Mouse (Mus musculus): Measurements from ENCODE around the gene Bri3. TPM values are rescaled to one million over a fixed set of nuclear protein-coding genes. Genes with fewer than 3 reads are reported as not detected.

Gene Bri3
- polyA plus RNA-seq, 1 experiment from 2014 or later = 80.7 TPM

GRCm38 (mm10) chr5:144226220-144226619 is 18.0 kb upstream of the Bri3 start:
- Histone ChIP-seq H3K27ac (ENCODE audit: low read depth, low read length) (no peak overlapping the region), H3K36me3 (ENCODE audit: control insufficient read depth, insufficient read depth, low read length) (no peaks in the 10 kb centered on the region), H3K4me3 (ENCODE audit: low read length) (no peak overlapping the region), H3K9me3 (ENCODE audit: control insufficient read depth, low read length) (no peaks in the 10 kb centered on the region), H3K9ac (ENCODE audit: low read depth, low read length) (no peak overlapping the region), H3K4me1 (ENCODE audit: control insufficient read depth, insufficient read depth, low read depth, low read length) (peaks cover 13% of the 10 kb centered on the region), H3K27me3 (replicated peaks; ENCODE audit: control insufficient read depth, insufficient read depth, low read length) (no peaks in the 10 kb centered on the region), H3K4me2 (ENCODE audit: low read length) (no peak overlapping the region)
- 27% methylated on average over 11 of the region's 11 CpGs for WGBS
- no peak for ATAC-seq

GRCm38 (mm10) chr5:144230216-144230615 is 14.0 kb upstream of the Bri3 start:
- ATAC-seq = no peak
- Histone ChIP-seq H3K27me3 (replicated peaks; ENCODE audit: control insufficient read depth, insufficient read depth, low read length) (no peaks in the 10 kb centered on the region), H3K4me2 (ENCODE audit: low read length) (no peak overlapping the region), H3K36me3 (ENCODE audit: control insufficient read depth, insufficient read depth, low read length) (no peaks in the 10 kb centered on the region), H3K4me1 (ENCODE audit: control insufficient read depth, insufficient read depth, low read depth, low read length) (no peaks in the 10 kb centered on the region), H3K9ac (ENCODE audit: low read depth, low read length) (no peak overlapping the region), H3K9me3 (ENCODE audit: control insufficient read depth, low read length) (no peaks in the 10 kb centered on the region), H3K4me3 (ENCODE audit: low read length) (no peak overlapping the region), H3K27ac (ENCODE audit: low read depth, low read length) (no peak overlapping the region)
- whole genome bisulfite sequencing = 83% methylated on average over 7 of the region's 7 CpGs

GRCm38 (mm10) chr5:144231410-144231809 is 12.8 kb upstream of the Bri3 start:
- WGBS = 87% methylated on average over 1 of the region's 1 CpGs
- H3K4me2 ChIP-seq (ENCODE audit: low read length) = no peak overlapping the region
- no peak overlapping the region for H3K27ac ChIP-seq (ENCODE audit: low read depth, low read length)
- no peaks in the 10 kb centered on the region for H3K9me3 ChIP-seq (ENCODE audit: control insufficient read depth, low read length)
- H3K9ac ChIP-seq (ENCODE audit: low read depth, low read length) = no peak overlapping the region
- H3K36me3 ChIP-seq (ENCODE audit: control insufficient read depth, insufficient read depth, low read length) = no peaks in the 10 kb centered on the region
- no peak overlapping the region for H3K4me3 ChIP-seq (ENCODE audit: low read length)
- no peak for ATAC-seq
- no peaks in the 10 kb centered on the region for H3K4me1 ChIP-seq (ENCODE audit: control insufficient read depth, insufficient read depth, low read depth, low read length)
- H3K27me3 ChIP-seq (replicated peaks; ENCODE audit: control insufficient read depth, insufficient read depth, low read length) = no peaks in the 10 kb centered on the region

GRCm38 (mm10) chr5:144232531-144232930 is 11.7 kb upstream of the Bri3 start:
- no peaks in the 10 kb centered on the region for H3K9me3 ChIP-seq (ENCODE audit: control insufficient read depth, low read length)
- no peaks in the 10 kb centered on the region for H3K4me1 ChIP-seq (ENCODE audit: control insufficient read depth, insufficient read depth, low read depth, low read length)
- no peak overlapping the region for H3K27ac ChIP-seq (ENCODE audit: low read depth, low read length)
- no peak for ATAC-seq
- H3K27me3 ChIP-seq (replicated peaks; ENCODE audit: control insufficient read depth, insufficient read depth, low read length) = no peaks in the 10 kb centered on the region
- no peak overlapping the region for H3K4me2 ChIP-seq (ENCODE audit: low read length)
- H3K4me3 ChIP-seq (ENCODE audit: low read length) = no peak overlapping the region
- no peaks in the 10 kb centered on the region for H3K36me3 ChIP-seq (ENCODE audit: control insufficient read depth, insufficient read depth, low read length)
- 80% methylated on average over 5 of the region's 5 CpGs for WGBS
- no peak overlapping the region for H3K9ac ChIP-seq (ENCODE audit: low read depth, low read length)

- no peaks in the 10 kb centered on the region for H3K36me3 ChIP-seq (ENCODE audit: control insufficient read depth, insufficient read depth, low read length)
- no peaks in the 10 kb centered on the region for H3K4me1 ChIP-seq (ENCODE audit: control insufficient read depth, insufficient read depth, low read depth, low read length)
- H3K9me3 ChIP-seq (ENCODE audit: control insufficient read depth, low read length) = no peaks in the 10 kb centered on the region
- H3K27ac ChIP-seq (ENCODE audit: low read depth, low read length) = no peak overlapping the region
- H3K4me3 ChIP-seq (ENCODE audit: low read length) = no peak overlapping the region
- H3K27me3 ChIP-seq (replicated peaks; ENCODE audit: control insufficient read depth, insufficient read depth, low read length) = no peaks in the 10 kb centered on the region
- H3K4me2 ChIP-seq (ENCODE audit: low read length) = no peak overlapping the region
- WGBS = 76% methylated on average over 6 of the region's 6 CpGs
- H3K9ac ChIP-seq (ENCODE audit: low read depth, low read length) = no peak overlapping the region
- no peak for ATAC-seq
Observed at GRCm38 (mm10) chr5:144234222-144234621, 10.0 kb upstream of the Bri3 start.

- ATAC-seq = no peak
- 84% methylated on average over 7 of the region's 7 CpGs for WGBS
- H3K27ac ChIP-seq (ENCODE audit: low read depth, low read length) = no peak overlapping the region
- no peaks in the 10 kb centered on the region for H3K9me3 ChIP-seq (ENCODE audit: control insufficient read depth, low read length)
- no peaks in the 10 kb centered on the region for H3K27me3 ChIP-seq (replicated peaks; ENCODE audit: control insufficient read depth, insufficient read depth, low read length)
- no peak overlapping the region for H3K9ac ChIP-seq (ENCODE audit: low read depth, low read length)
- no peaks in the 10 kb centered on the region for H3K4me1 ChIP-seq (ENCODE audit: control insufficient read depth, insufficient read depth, low read depth, low read length)
- no peak overlapping the region for H3K4me2 ChIP-seq (ENCODE audit: low read length)
- no peak overlapping the region for H3K4me3 ChIP-seq (ENCODE audit: low read length)
- H3K36me3 ChIP-seq (ENCODE audit: control insufficient read depth, insufficient read depth, low read length) = no peaks in the 10 kb centered on the region
Observed at GRCm38 (mm10) chr5:144234714-144235113, 9.5 kb upstream of the Bri3 start.

- Histone ChIP-seq H3K4me2 (ENCODE audit: low read length) (no peak overlapping the region), H3K27me3 (replicated peaks; ENCODE audit: control insufficient read depth, insufficient read depth, low read length) (no peaks in the 10 kb centered on the region), H3K9ac (ENCODE audit: low read depth, low read length) (no peak overlapping the region), H3K27ac (ENCODE audit: low read depth, low read length) (no peak overlapping the region), H3K4me3 (ENCODE audit: low read length) (no peak overlapping the region), H3K4me1 (ENCODE audit: control insufficient read depth, insufficient read depth, low read depth, low read length) (no peaks in the 10 kb centered on the region), H3K36me3 (ENCODE audit: control insufficient read depth, insufficient read depth, low read length) (no peaks in the 10 kb centered on the region), H3K9me3 (ENCODE audit: control insufficient read depth, low read length) (no peaks in the 10 kb centered on the region)
- no peak for ATAC-seq
- WGBS = 82% methylated on average over 1 of the region's 1 CpGs
Observed at GRCm38 (mm10) chr5:144238969-144239368, 5.3 kb upstream of the Bri3 start.

GRCm38 (mm10) chr5:144245592-144245991 is 1.4 kb downstream of the Bri3 start:
- WGBS = 76% methylated on average over 2 of the region's 2 CpGs
- H3K4me3 ChIP-seq (ENCODE audit: low read length) = no peak overlapping the region
- H3K36me3 ChIP-seq (ENCODE audit: control insufficient read depth, insufficient read depth, low read length) = no peaks in the 10 kb centered on the region
- no peaks in the 10 kb centered on the region for H3K4me1 ChIP-seq (ENCODE audit: control insufficient read depth, insufficient read depth, low read depth, low read length)
- no peak for ATAC-seq
- H3K4me2 ChIP-seq (ENCODE audit: low read length) = no peak overlapping the region
- no peak overlapping the region for H3K27ac ChIP-seq (ENCODE audit: low read depth, low read length)
- H3K27me3 ChIP-seq (replicated peaks; ENCODE audit: control insufficient read depth, insufficient read depth, low read length) = no peaks in the 10 kb centered on the region
- H3K9ac ChIP-seq (ENCODE audit: low read depth, low read length) = no peak overlapping the region
- H3K9me3 ChIP-seq (ENCODE audit: control insufficient read depth, low read length) = no peaks in the 10 kb centered on the region

GRCm38 (mm10) chr5:144246669-144247068 is 2.4 kb downstream of the Bri3 start:
- Histone ChIP-seq H3K4me1 (ENCODE audit: control insufficient read depth, insufficient read depth, low read depth, low read length) (no peaks in the 10 kb centered on the region), H3K9me3 (ENCODE audit: control insufficient read depth, low read length) (no peaks in the 10 kb centered on the region), H3K27ac (ENCODE audit: low read depth, low read length) (no peak overlapping the region), H3K9ac (ENCODE audit: low read depth, low read length) (no peak overlapping the region), H3K36me3 (ENCODE audit: control insufficient read depth, insufficient read depth, low read length) (no peaks in the 10 kb centered on the region), H3K27me3 (replicated peaks; ENCODE audit: control insufficient read depth, insufficient read depth, low read length) (no peaks in the 10 kb centered on the region), H3K4me3 (ENCODE audit: low read length) (no peak overlapping the region), H3K4me2 (ENCODE audit: low read length) (no peak overlapping the region)
- 83% methylated on average over 7 of the region's 7 CpGs for WGBS
- ATAC-seq = no peak

- Histone ChIP-seq H3K4me1 (ENCODE audit: control insufficient read depth, insufficient read depth, low read depth, low read length) (no peaks in the 10 kb centered on the region), H3K4me2 (ENCODE audit: low read length) (no peak overlapping the region), H3K36me3 (ENCODE audit: control insufficient read depth, insufficient read depth, low read length) (no peaks in the 10 kb centered on the region), H3K4me3 (ENCODE audit: low read length) (no peak overlapping the region), H3K9me3 (ENCODE audit: control insufficient read depth, low read length) (no peaks in the 10 kb centered on the region), H3K27me3 (replicated peaks; ENCODE audit: control insufficient read depth, insufficient read depth, low read length) (no peaks in the 10 kb centered on the region), H3K27ac (ENCODE audit: low read depth, low read length) (no peak overlapping the region), H3K9ac (ENCODE audit: low read depth, low read length) (no peak overlapping the region)
- no peak for ATAC-seq
- 79% methylated on average over 10 of the region's 10 CpGs for WGBS
Observed at GRCm38 (mm10) chr5:144247307-144247706, 3.1 kb downstream of the Bri3 start.
